Mouse (Mus musculus): Measurements from ENCODE around the gene Fosb. TPM values are rescaled to one million over a fixed set of nuclear protein-coding genes. Genes with fewer than 3 reads are reported as not detected.

Fosb gene
- polyA plus RNA-seq, 1 experiment from 2014 or later: 0.17 TPM

GRCm38 (mm10) chr7:19343210-19343808 is 33.5 kb upstream of the Fosb start:
- Histone ChIP-seq H3K4me2 (peak overlapping the region; percentile 96), H3K4me1 (peaks cover 28% of the 10 kb centered on the region), H3K9me3 (no peaks in the 10 kb centered on the region), H3K4me3 (replicated peaks) (no peak overlapping the region), H3K36me3 (no peaks in the 10 kb centered on the region), H3K27ac (no peak overlapping the region), H3K27me3 (replicated peaks) (peaks cover 3% of the 10 kb centered on the region; the same call in 1 of the 2 replicates), H3K9ac (no peak overlapping the region)
- WGBS: under 1% methylated on average over 11 of the region's 11 CpGs
- no peak for ATAC-seq (ENCODE audit: insufficient read depth, low FRiP score, low read depth)

- ATAC-seq (ENCODE audit: insufficient read depth, low FRiP score, low read depth): no peak
These were observed 32.7 kb upstream of the Fosb start for GRCm38 (mm10) chr7:19342481-19343027.

GRCm38 (mm10) chr7:19341761-19342409 is 32.0 kb upstream of the Fosb start:
- H3K27ac ChIP-seq: peak overlapping the region; percentile 71; the same call in 1 of the 2 replicates
- no peak for ATAC-seq (ENCODE audit: insufficient read depth, low FRiP score, low read depth)

More at GRCm38 (mm10) chr7:19342481-19343027, 32.7 kb upstream of the Fosb start:
- Histone ChIP-seq H3K36me3 (no peaks in the 10 kb centered on the region), H3K4me2 (peak overlapping the region; percentile 96), H3K27ac (peak overlapping the region; percentile 71; the same call in 1 of the 2 replicates), H3K27me3 (replicated peaks) (peaks cover 3% of the 10 kb centered on the region; the same call in 1 of the 2 replicates), H3K4me1 (peaks cover 28% of the 10 kb centered on the region), H3K9me3 (no peaks in the 10 kb centered on the region), H3K9ac (peak overlapping the region; percentile 39; the same call in 1 of the 2 replicates), H3K4me3 (replicated peaks) (peak overlapping the region; percentile 50)
- under 1% methylated on average over 27 of the region's 27 CpGs for WGBS

GRCm38 (mm10) chr7:19341250-19341649 is 31.4 kb upstream of the Fosb start:
- ATAC-seq (ENCODE audit: insufficient read depth, low FRiP score, low read depth): no peak
- Histone ChIP-seq H3K27me3 (replicated peaks) (peaks cover 3% of the 10 kb centered on the region; the same call in 1 of the 2 replicates), H3K9ac (no peak overlapping the region), H3K4me3 (replicated peaks) (peak overlapping the region; percentile 50), H3K27ac (no peak overlapping the region), H3K9me3 (no peaks in the 10 kb centered on the region), H3K4me1 (peaks cover 31% of the 10 kb centered on the region), H3K4me2 (peak overlapping the region; percentile 96), H3K36me3 (no peaks in the 10 kb centered on the region)
- WGBS: 18% methylated on average over 10 of the region's 10 CpGs

More at GRCm38 (mm10) chr7:19341761-19342409, 32.0 kb upstream of the Fosb start:
- H3K9ac ChIP-seq: peak overlapping the region; percentile 39; the same call in 1 of the 2 replicates
- no peaks in the 10 kb centered on the region for H3K9me3 ChIP-seq
- peaks cover 3% of the 10 kb centered on the region; the same call in 1 of the 2 replicates for H3K27me3 ChIP-seq (replicated peaks)
- 1% methylated on average over 39 of the region's 41 CpGs for WGBS
- H3K4me3 ChIP-seq (replicated peaks): peak overlapping the region; percentile 50
- peak overlapping the region; percentile 96 for H3K4me2 ChIP-seq
- H3K36me3 ChIP-seq: no peaks in the 10 kb centered on the region
- H3K4me1 ChIP-seq: peaks cover 31% of the 10 kb centered on the region

- ATAC-seq (ENCODE audit: insufficient read depth, low FRiP score, low read depth): no peak
- no peak overlapping the region for H3K4me2 ChIP-seq
- no peaks in the 10 kb centered on the region for H3K36me3 ChIP-seq
- H3K27ac ChIP-seq: no peak overlapping the region
- H3K9ac ChIP-seq: no peak overlapping the region
- no peaks in the 10 kb centered on the region for H3K9me3 ChIP-seq
- peaks cover 3% of the 10 kb centered on the region; the same call in 1 of the 2 replicates for H3K27me3 ChIP-seq (replicated peaks)
- no peak overlapping the region for H3K4me3 ChIP-seq (replicated peaks)
- peaks cover 23% of the 10 kb centered on the region for H3K4me1 ChIP-seq
- WGBS: 60% methylated on average over 7 of the region's 7 CpGs
These were observed 28.7 kb upstream of the Fosb start for GRCm38 (mm10) chr7:19338596-19338995.

- Histone ChIP-seq H3K36me3 (no peaks in the 10 kb centered on the region), H3K4me2 (no peak overlapping the region), H3K9ac (no peak overlapping the region), H3K4me3 (replicated peaks) (no peak overlapping the region), H3K27ac (no peak overlapping the region), H3K4me1 (peaks cover 20% of the 10 kb centered on the region), H3K9me3 (no peaks in the 10 kb centered on the region), H3K27me3 (replicated peaks) (peaks cover 3% of the 10 kb centered on the region; the same call in 1 of the 2 replicates)
- WGBS: 62% methylated on average over 2 of the region's 2 CpGs
- no peak for ATAC-seq (ENCODE audit: insufficient read depth, low FRiP score, low read depth)
These were observed 28.2 kb upstream of the Fosb start for GRCm38 (mm10) chr7:19338060-19338459.

GRCm38 (mm10) chr7:19337122-19337521 is 27.3 kb upstream of the Fosb start:
- Histone ChIP-seq H3K4me3 (replicated peaks) (no peak overlapping the region), H3K9me3 (no peaks in the 10 kb centered on the region), H3K36me3 (no peaks in the 10 kb centered on the region), H3K4me1 (peaks cover 15% of the 10 kb centered on the region), H3K27me3 (replicated peaks) (no peaks in the 10 kb centered on the region), H3K4me2 (no peak overlapping the region), H3K27ac (no peak overlapping the region), H3K9ac (no peak overlapping the region)
- WGBS: 49% methylated on average over 10 of the region's 10 CpGs
- no peak for ATAC-seq (ENCODE audit: insufficient read depth, low FRiP score, low read depth)

GRCm38 (mm10) chr7:19335583-19335982 is 25.7 kb upstream of the Fosb start:
- Histone ChIP-seq H3K27me3 (replicated peaks) (no peaks in the 10 kb centered on the region), H3K27ac (no peak overlapping the region), H3K36me3 (no peaks in the 10 kb centered on the region), H3K4me3 (replicated peaks) (no peak overlapping the region), H3K9me3 (no peaks in the 10 kb centered on the region), H3K4me2 (no peak overlapping the region), H3K4me1 (peaks cover 6% of the 10 kb centered on the region; the same call in 1 of the 2 replicates), H3K9ac (no peak overlapping the region)
- 41% methylated on average over 3 of the region's 3 CpGs for WGBS
- no peak for ATAC-seq (ENCODE audit: insufficient read depth, low FRiP score, low read depth)

- peak; percentile 68 for ATAC-seq (ENCODE audit: insufficient read depth, low FRiP score, low read depth)
- Histone ChIP-seq H3K9ac (peak overlapping the region; percentile 67), H3K4me1 (peaks cover 8% of the 10 kb centered on the region; the same call in 1 of the 2 replicates), H3K27me3 (replicated peaks) (no peaks in the 10 kb centered on the region), H3K9me3 (no peaks in the 10 kb centered on the region), H3K36me3 (no peaks in the 10 kb centered on the region), H3K27ac (peak overlapping the region; percentile 64), H3K4me2 (peak overlapping the region; percentile 86), H3K4me3 (replicated peaks) (peak overlapping the region; percentile 61)
- WGBS: 0% methylated on average over 51 of the region's 52 CpGs
These were observed 23.0 kb upstream of the Fosb start for GRCm38 (mm10) chr7:19332709-19333352.

- 62% methylated on average over 2 of the region's 2 CpGs for whole genome bisulfite sequencing
- no peak for ATAC-seq (ENCODE audit: insufficient read depth, low FRiP score, low read depth)
- H3K4me2 ChIP-seq: no peak overlapping the region
These were observed 22.1 kb upstream of the Fosb start for GRCm38 (mm10) chr7:19331910-19332309.

GRCm38 (mm10) chr7:19328425-19328824 is 18.6 kb upstream of the Fosb start:
- Histone ChIP-seq H3K36me3 (no peaks in the 10 kb centered on the region), H3K27me3 (replicated peaks) (no peaks in the 10 kb centered on the region), H3K9me3 (no peaks in the 10 kb centered on the region), H3K4me1 (peaks cover 23% of the 10 kb centered on the region), H3K4me3 (replicated peaks) (no peak overlapping the region), H3K27ac (no peak overlapping the region), H3K9ac (no peak overlapping the region), H3K4me2 (no peak overlapping the region)
- no peak for ATAC-seq (ENCODE audit: insufficient read depth, low FRiP score, low read depth)

More at GRCm38 (mm10) chr7:19331910-19332309, 22.1 kb upstream of the Fosb start:
- no peaks in the 10 kb centered on the region for H3K27me3 ChIP-seq (replicated peaks)
- no peaks in the 10 kb centered on the region for H3K9me3 ChIP-seq
- no peaks in the 10 kb centered on the region for H3K36me3 ChIP-seq
- peaks cover 13% of the 10 kb centered on the region for H3K4me1 ChIP-seq
- H3K9ac ChIP-seq: no peak overlapping the region
- no peak overlapping the region for H3K27ac ChIP-seq
- no peak overlapping the region for H3K4me3 ChIP-seq (replicated peaks)

All from stomach, embryonic 15.5 days (tissue).